Mouse (Mus musculus): ENCODE data around the gene Defa31.
"Not testable (repeated sequence)": the region's sequence is repeated elsewhere in the genome, so short reads cannot be mapped to it uniquely, and the experiment has no call there.

GRCm38 (mm10) chr8:21201261-21201660 lies 9.8 kb downstream of the Defa31 start, which contains the start of gene Gm15293:
- not testable (repeated sequence) for TF ChIP-seq CTCF (IDR thresholded peaks at IDR 0.05; ENCODE audit: borderline replicate concordance, extremely low read depth, insufficient read depth, insufficient read length); POLR2A (IDR thresholded peaks at IDR 0.05; ENCODE audit: borderline replicate concordance, extremely low read depth, insufficient read depth, insufficient read length, poor library complexity, severe bottlenecking)
